Comparison of ENCODE assay signal across 20 mouse cellular contexts in genomic region chr10:100460515-100460914, GRCm38 (mm10). TPM values are rescaled to one million over a fixed set of nuclear protein-coding genes. Genes with fewer than 3 reads are reported as not detected.
"Had no signal": no experiment of that assay in that cellular context is flagged by ENCODE, and none has a peak within 500 bp of the region (broad histone marks: within the 10 kb centered on the region; RNA-seq: fewer than 3 reads in every experiment).

No protein-coding gene starts in this region.

- ATAC-seq: midbrain, embryonic 16.5 days had no signal

- H3K4me1 ChIP-seq: midbrain, embryonic 10.5 days; midbrain, embryonic 12.5 days; neural tube, embryonic 13.5 days; neural tube, embryonic 15.5 days had no signal

- DNase-seq: lung, adult 18-20 months; lung, embryonic 14.5 days; lung, postnatal 10 days; lung, postnatal 4 days; midbrain, embryonic 14.5 days; retina, postnatal 1 day; right cerebral cortex, adult 18-20 months; right cerebral cortex, postnatal 25 days; right cerebral cortex, postnatal 4 days; spleen, adult 18-20 months; thymus, adult 18-20 months; thymus, postnatal 14 days; thymus, postnatal 36 days had no signal

- H3K9ac ChIP-seq: lung, embryonic 14.5 days; midbrain, embryonic 12.5 days; neural tube, embryonic 13.5 days; neural tube, embryonic 15.5 days had no signal

- H3K4me3 ChIP-seq: midbrain, embryonic 10.5 days; midbrain, embryonic 12.5 days; myocyte; neural tube, embryonic 13.5 days; neural tube, embryonic 15.5 days had no signal

- H3K27ac ChIP-seq: midbrain, embryonic 10.5 days; midbrain, embryonic 12.5 days; neural tube, embryonic 13.5 days; neural tube, embryonic 15.5 days had no signal

- H3K27me3 ChIP-seq: midbrain, embryonic 12.5 days; neural tube, embryonic 13.5 days; neural tube, embryonic 15.5 days had no signal

- H3K9me3 ChIP-seq: midbrain, embryonic 10.5 days; midbrain, embryonic 12.5 days; neural tube, embryonic 13.5 days; neural tube, embryonic 15.5 days had no signal

- H3K4me2 ChIP-seq: lung, embryonic 14.5 days; midbrain, embryonic 12.5 days; neural tube, embryonic 13.5 days; neural tube, embryonic 15.5 days had no signal

RNA-seq across cellular contexts. Expression of gene Cep290, which starts 26.8 kb away (rescaled TPM):
- polyA plus RNA-seq: small intestine, adult 2 months had no signal
